Mouse (Mus musculus) cortical plate, adult 2 months (tissue): ENCODE results near the gene Cldn3. TPM values are rescaled to one million over a fixed set of nuclear protein-coding genes. Genes with fewer than 3 reads are reported as not detected.
A peak's percentile ranks its signal among the peaks of the same experiment; 100 is the strongest.
"Not testable (repeated sequence)": the region's sequence is repeated elsewhere in the genome, so short reads cannot be mapped to it uniquely, and the experiment has no call there.

Experiments
- H3K27ac ChIP-seq: fragments of 200-500 bp; 2 replicates; pipeline ENCODE4 v1.5.1; 2012; ENCODE audit warnings: low read length, control low read depth, inconsistent platforms; ENCODE audit not compliant: insufficient read depth
- H3K4me1 ChIP-seq: fragments of 200-500 bp; 2 replicates; pipeline ENCODE4 v1.6.1; 2011; ENCODE audit warnings: low read length; ENCODE audit not compliant: control insufficient read depth, insufficient read depth
- H3K4me3 ChIP-seq: fragments of 200-500 bp; 2 replicates; pipeline ENCODE4 v1.5.1; 2011; ENCODE audit warnings: mild to moderate bottlenecking, low read length, control low read depth; ENCODE audit not compliant: insufficient read depth
- CTCF ChIP-seq: fragments of 200-500 bp; IDR thresholded peaks from 2 replicates; pipeline ENCODE4 v1.5.1; 2011; ENCODE audit warnings: mild to moderate bottlenecking, control low read depth, low read length; ENCODE audit not compliant: insufficient read depth; ENCODE audit errors: extremely low read depth
- POLR2A ChIP-seq: fragments of 200-500 bp; IDR thresholded peaks from 2 replicates; pipeline ENCODE4 v1.6.1; 2011; ENCODE audit warnings: mild to moderate bottlenecking, low read length, control low read depth; ENCODE audit not compliant: insufficient read depth; ENCODE audit errors: extremely low read depth
- polyA plus RNA-seq: library from polyadenylated mRNA; depleted of rRNA; stranded (reverse); fragments of >200 nt; gene quantifications from 2 replicates; pipeline ENCODE4 v1.2.3, GENCODE M21; 2012; rRNA removed

The Cldn3 gene
- 0.21 and 0.23 TPM in 2 replicates for polyA plus RNA-seq

GRCm38 (mm10) chr5:134985633-134986297 lies at the start of gene Cldn3:
Cldn3 (plus strand) TSS chr5:134986214.
- no peaks in the 10 kb centered on the region for H3K4me1 ChIP-seq
- TF ChIP-seq POLR2A, result no peak
- peak within 1 kb of the TSS; percentile 11; the same call in 1 of the 2 replicates for H3K4me3 ChIP-seq
- no peak within 1 kb of the TSS for H3K27ac ChIP-seq

- TF ChIP-seq CTCF (no peak), POLR2A (no peak)
- Histone ChIP-seq H3K4me3 (no peak overlapping the region), H3K4me1 (no peaks in the 10 kb centered on the region), H3K27ac (no peak overlapping the region)
Measured at GRCm38 (mm10) chr5:134936626-134937185, 49.3 kb upstream of the Cldn3 start.

GRCm38 (mm10) chr5:134939069-134939468 lies 46.9 kb upstream of the Cldn3 start:
- H3K4me1 ChIP-seq, result no peaks in the 10 kb centered on the region
- no peak overlapping the region for H3K27ac ChIP-seq
- no peak for TF ChIP-seq CTCF
- TF ChIP-seq POLR2A, result no peak
- H3K4me3 ChIP-seq, result no peak overlapping the region

GRCm38 (mm10) chr5:134939554-134939953 lies 46.5 kb upstream of the Cldn3 start:
- H3K27ac ChIP-seq, H3K4me1 ChIP-seq, H3K4me3 ChIP-seq: not testable (repeated sequence)

DNA sequence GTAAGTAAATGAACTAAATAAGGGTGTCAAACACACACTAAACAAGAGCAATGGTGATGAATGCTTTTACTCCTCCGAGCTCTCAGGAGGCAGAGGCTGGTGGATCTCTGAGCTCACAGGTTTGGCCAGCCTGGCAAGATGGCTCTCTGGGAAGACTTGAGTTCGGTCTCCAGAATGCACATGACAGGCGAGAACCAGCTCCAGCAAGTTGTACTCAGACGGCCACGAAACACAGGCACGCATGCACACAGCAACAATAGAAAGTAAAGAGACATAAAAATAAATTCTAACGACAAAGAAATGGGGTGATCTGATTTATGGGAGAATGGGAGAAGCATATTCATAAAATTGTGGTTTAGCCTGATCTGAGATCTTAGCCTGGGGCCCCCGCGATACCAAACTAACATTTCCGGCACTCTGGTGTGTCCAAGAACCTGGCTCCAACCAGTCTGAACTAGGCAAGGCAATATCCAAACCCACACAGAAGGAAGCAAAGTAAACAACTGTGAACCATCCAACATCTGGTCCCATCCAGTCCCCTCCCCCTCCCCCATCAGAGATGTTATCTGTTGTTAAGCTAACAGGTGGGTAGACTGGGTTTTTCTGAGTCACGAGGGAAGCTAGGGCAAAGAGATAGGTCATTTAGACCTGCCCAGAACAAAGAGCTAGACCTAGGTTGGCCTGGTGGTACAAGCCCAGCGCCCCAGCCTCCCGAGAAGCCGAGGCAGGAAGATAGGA lies 44.4 kb upstream of the Cldn3 start:
- Histone ChIP-seq H3K4me1 (no peaks in the 10 kb centered on the region), H3K4me3 (no peak overlapping the region), H3K27ac (no peak overlapping the region)
- TF ChIP-seq POLR2A (no peak), CTCF (no peak)

- no peak overlapping the region for H3K27ac ChIP-seq
- no peaks in the 10 kb centered on the region for H3K4me1 ChIP-seq
- no peak for TF ChIP-seq POLR2A
- TF ChIP-seq CTCF, result no peak
- no peak overlapping the region for H3K4me3 ChIP-seq
Measured at GRCm38 (mm10) chr5:134942740-134943139, 43.3 kb upstream of the Cldn3 start.

DNA sequence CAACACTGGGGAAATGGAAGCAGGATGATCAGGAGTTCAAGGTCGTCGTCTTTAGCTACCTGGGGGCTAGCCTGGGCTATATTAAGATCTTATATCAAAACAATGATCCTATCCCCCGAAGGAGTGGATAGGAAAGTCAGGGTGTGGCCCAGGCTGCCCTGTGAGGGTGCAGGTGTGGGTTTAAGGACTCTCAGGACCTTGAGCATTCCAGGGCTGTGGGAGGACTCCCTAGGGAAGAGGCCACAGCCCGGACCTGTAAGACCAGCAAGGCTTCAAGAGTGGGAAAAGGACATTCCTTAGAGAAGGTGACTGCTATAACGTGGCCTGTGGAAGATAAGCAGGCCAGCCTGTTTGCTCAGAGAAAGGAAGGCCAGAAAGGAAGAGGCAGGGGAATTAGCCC lies 41.8 kb upstream of the Cldn3 start:
- no peak overlapping the region for H3K27ac ChIP-seq
- H3K4me1 ChIP-seq, result no peaks in the 10 kb centered on the region
- H3K4me3 ChIP-seq, result no peak overlapping the region
- TF ChIP-seq POLR2A (no peak), CTCF (no peak)

- Histone ChIP-seq H3K4me1 (no peaks in the 10 kb centered on the region), H3K4me3 (no peak overlapping the region), H3K27ac (no peak overlapping the region)
- TF ChIP-seq CTCF, result no peak
- TF ChIP-seq POLR2A, result no peak
Measured at GRCm38 (mm10) chr5:134945266-134945959, 40.6 kb upstream of the Cldn3 start.

GRCm38 (mm10) chr5:134946063-134946856 lies 39.8 kb upstream of the Cldn3 start:
- Histone ChIP-seq H3K4me1 (no peaks in the 10 kb centered on the region), H3K27ac (no peak overlapping the region), H3K4me3 (no peak overlapping the region)
- TF ChIP-seq POLR2A (no peak), CTCF (no peak)

- Histone ChIP-seq H3K4me1 (no peaks in the 10 kb centered on the region), H3K27ac (no peak within 1 kb of the TSS), H3K4me3 (no peak within 1 kb of the TSS)
- TF ChIP-seq CTCF, result no peak
- no peak for TF ChIP-seq POLR2A
Measured at GRCm38 (mm10) chr5:134946857-134947255, 39.2 kb upstream of the Cldn3 start, which contains the start of gene Cldn4. Cldn4 (minus strand) TSS chr5:134946934.
